Mouse (Mus musculus) layer of hippocampus, adult 2 months (tissue): ENCODE results near the gene Cyb5rl. TPM values are rescaled to one million over a fixed set of nuclear protein-coding genes. Genes with fewer than 3 reads are reported as not detected.
A peak's percentile ranks its signal among the peaks of the same experiment; 100 is the strongest.

Experiments used
- DNase-seq, 2 experiments: peaks; one replicate each; pipeline ENCODE4 v3.0.0; 2022; ENCODE audit warnings: low spot score in 2 of 2
- H3K27ac ChIP-seq: fragments of 200-600 bp; 2 replicates; pipeline ENCODE4 v1.8.1; 2022
- H3K4me3 ChIP-seq: fragments of 200-600 bp; 2 replicates; pipeline ENCODE4 v1.8.1; 2022; ENCODE audit warnings: mild to moderate bottlenecking
- CTCF ChIP-seq: fragments of 200-600 bp; conservative IDR thresholded peaks from 2 replicates; pipeline ENCODE4 v1.8.1; 2022; ENCODE audit warnings: antibody characterized with exemption, mild to moderate bottlenecking, moderate library complexity
- total RNA-seq, 2 experiments: library from RNA; stranded (reverse); gene quantifications; 2 replicates each; pipeline ENCODE4 v1.2.3; 2021

The Cyb5rl gene
- total RNA-seq, 2 experiments from 2014 or later: 3.9 to 9.6 TPM

DNA sequence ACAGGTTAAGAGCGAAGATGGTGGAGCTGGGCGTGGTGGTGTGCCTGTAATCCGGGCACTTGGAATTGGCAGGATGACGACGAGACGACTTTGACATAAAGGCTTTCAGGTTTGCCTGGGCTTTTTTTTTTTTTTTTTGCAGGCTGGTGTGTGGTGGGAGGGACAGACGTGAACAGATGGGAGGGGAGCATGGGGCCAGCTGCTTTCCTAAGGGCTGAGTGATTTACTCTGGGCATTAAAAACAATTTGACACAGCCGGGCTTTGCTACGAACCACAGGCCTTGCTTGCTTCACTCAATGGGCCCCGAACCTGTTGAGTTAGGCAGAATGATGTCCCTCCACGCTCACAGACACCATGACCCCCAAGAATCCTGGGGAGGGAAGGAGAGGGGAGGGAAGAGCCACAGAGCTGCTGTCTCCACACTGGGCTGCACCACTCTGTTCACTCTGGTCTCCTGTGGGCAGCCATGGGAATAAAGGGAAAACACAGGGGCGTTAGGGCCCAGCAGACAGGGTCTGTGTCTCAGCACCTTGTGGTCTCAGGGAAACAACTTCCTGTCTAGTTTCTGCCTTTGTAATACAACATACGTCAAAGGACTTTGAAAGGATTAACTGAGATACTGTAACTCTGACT, 60.2 kb downstream of the Cyb5rl start:
- no peak overlapping the region for H3K27ac ChIP-seq
- no peak for TF ChIP-seq CTCF
- DNase-seq: no peak
- no peak overlapping the region for H3K4me3 ChIP-seq

DNA sequence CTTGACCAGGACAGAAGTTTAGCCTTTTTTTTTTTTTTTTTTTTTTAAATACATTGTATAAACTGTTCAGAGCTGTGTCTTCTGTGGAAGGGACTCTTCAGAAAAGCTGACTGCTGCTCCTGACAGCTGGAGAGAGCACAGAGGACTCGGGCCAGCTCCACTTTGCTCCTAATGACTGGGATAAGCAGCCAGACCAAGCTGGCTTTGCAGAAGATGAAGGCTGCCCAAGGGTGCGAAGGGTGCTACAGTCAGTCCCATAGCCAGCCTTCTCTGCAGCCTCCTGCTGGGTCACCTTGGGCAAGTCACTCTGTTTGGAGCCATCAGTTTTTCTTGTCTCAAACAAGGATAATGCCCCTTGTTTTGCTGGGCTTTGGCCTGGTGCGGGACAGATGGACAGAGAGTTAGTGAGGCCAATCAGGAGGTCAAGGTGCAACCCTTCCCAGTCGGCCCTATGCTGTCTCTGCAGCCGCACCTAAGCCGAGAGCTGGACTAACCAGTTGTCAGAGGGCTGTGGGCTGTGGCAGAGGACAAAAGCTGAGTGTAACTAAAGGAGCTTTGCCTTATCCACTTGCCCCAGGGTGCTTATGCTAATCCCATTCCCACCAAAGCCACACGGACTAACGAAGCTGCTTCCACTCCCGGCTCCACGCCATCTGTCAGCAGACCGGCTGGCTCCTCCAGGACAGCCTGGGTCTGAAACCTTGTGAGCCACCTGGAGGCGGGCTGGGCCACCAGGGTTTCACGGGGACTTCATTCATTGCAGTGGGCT, 61.3 kb downstream of the Cyb5rl start:
- no peak for TF ChIP-seq CTCF
- DNase-seq: no peak
- no peak overlapping the region for H3K4me3 ChIP-seq
- no peak overlapping the region for H3K27ac ChIP-seq

DNA sequence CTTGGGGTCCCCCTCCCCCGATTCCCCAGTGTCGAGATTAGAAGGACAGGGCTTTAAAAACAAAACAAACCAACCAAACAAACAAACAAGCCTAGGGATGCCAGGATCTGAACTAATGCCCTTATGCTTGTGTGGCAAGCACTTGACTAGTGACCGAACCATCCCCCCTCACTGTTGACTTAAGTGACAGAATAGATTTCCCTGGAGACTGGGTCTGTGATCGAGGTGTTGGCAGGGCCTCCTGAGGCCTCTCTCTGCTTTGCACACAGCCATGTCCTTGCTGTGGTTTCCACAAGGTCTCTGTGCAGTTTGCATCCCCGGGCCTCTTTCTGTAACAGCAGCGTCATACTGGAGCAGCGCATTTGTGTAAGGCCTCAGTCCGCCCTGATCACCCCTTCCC, 62.6 kb downstream of the Cyb5rl start:
- no peak for TF ChIP-seq CTCF
- Histone ChIP-seq H3K27ac (no peak overlapping the region), H3K4me3 (no peak overlapping the region)
- no peak for DNase-seq

DNA sequence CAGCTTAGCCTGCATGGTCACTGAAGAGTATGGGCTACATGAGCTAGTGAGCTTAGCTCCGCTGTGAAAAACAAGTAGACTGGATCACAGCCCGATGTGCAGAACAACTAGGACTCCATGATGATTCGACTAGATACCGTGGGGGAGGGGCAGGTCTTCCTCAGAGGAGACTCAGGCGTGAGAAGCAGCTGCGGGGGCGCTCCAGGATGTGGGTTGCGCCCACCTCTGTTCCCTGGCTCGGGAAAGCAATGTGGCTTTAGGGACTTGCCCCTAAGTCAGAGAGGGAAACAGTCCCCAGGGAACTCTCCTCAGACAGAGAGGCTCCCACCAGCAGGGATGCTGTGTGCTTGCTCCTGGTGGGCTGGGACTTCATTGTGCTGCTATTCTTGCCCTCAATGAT, 63.7 kb downstream of the Cyb5rl start:
- no peak for DNase-seq
- Histone ChIP-seq H3K27ac (no peak overlapping the region), H3K4me3 (no peak overlapping the region)
- TF ChIP-seq CTCF: no peak

DNA sequence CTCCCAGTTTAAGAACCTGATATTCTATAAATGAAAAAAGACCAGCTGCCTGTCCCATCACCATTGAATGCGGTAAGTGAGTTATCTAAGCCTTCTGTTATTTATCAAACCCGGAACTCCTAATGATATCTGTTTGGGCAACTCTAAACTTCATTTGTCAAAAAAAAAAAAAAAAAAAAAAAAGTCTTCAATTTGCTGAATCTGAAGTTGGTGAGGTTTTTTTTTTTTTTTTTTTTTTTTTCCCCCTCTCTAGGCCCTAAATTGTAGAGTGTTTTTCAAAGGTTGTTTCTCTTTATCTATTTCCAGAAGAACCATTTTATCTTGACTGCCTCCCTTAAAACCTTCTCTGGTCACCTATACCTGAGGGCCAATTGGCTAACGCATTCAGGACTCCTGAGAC, 68.1 kb downstream of the Cyb5rl start:
- no peak overlapping the region for H3K27ac ChIP-seq
- DNase-seq: no peak
- H3K4me3 ChIP-seq: no peak overlapping the region
- no peak for TF ChIP-seq CTCF

DNA sequence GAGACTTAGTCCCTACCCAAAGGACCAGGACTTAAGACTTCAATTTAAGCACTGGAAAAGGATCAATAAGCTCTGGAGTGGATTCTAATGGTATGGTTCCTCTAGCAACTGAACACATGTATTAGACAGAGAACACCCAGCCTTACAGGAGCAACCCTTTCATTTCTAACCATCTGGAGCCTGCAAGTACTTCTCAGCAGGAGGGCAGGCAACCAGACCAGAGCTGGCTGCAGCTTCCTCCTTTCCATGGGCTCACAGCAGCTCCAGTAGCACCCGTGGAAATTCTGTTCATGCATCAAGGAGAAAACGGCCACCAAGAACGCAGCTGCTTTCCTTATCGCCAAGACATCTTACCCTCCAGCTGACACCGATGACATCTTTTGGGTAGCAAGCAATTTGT, 68.9 kb downstream of the Cyb5rl start:
- Histone ChIP-seq H3K4me3 (no peak overlapping the region), H3K27ac (peak overlapping the region; percentile 44; the same call in 1 of the 2 replicates)
- no peak for DNase-seq
- TF ChIP-seq CTCF: no peak

DNA sequence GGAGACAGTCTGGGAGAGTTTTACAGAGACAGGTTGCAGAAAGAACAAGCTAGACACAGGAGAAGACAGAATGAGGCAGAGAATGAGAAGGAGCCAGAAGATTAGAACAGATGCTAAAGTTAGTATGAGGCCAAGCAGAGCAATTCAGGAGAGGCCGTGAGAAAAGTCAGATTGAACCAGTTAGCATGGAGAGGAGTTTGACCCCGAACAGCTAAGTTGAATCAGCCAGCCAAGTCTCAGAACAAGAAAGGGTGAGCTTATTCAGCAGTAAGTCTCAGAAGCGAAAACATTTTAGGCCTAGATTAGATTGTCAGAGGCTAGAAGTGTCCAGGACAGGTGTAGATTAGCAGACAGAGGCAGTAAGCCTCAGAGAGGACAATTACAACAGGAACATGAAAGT, 69.7 kb downstream of the Cyb5rl start:
- no peak for TF ChIP-seq CTCF
- H3K4me3 ChIP-seq: no peak overlapping the region
- peak overlapping the region; percentile 6; the same call in 1 of the 2 replicates for H3K27ac ChIP-seq
- no peak for DNase-seq

Other genes starting within 250 kb of the Cyb5rl start
- gene Ssbp3, start 156.3 kb upstream of the Cyb5rl start, total RNA-seq: 100 to 1,000 TPM; 157 TPM
- gene Mrpl37, start 120 bp upstream of the Cyb5rl start, total RNA-seq: 10 to 100 TPM; 59.4 to 59.9 TPM
- gene Cdcp2, start 29.9 kb downstream of the Cyb5rl start, total RNA-seq: not detected
- 100 to 1,000 TPM; 207 TPM for gene Tmem59, start 111.4 kb downstream of the Cyb5rl start, total RNA-seq
- gene Tceanc2, start 112.1 kb downstream of the Cyb5rl start, total RNA-seq: 10 to 100 TPM; 14.6 to 18.0 TPM
- not detected for gene Ldlrad1, start 142.2 kb downstream of the Cyb5rl start, total RNA-seq
- gene Lrrc42, start 186.5 kb downstream of the Cyb5rl start, total RNA-seq: 10 to 100 TPM; 31.7 to 33.4 TPM
- gene Hspb11, start 186.6 kb downstream of the Cyb5rl start, total RNA-seq: 10 to 100 TPM; 22.9 to 26.0 TPM
- not detected for gene Dio1, start 240.2 kb downstream of the Cyb5rl start, total RNA-seq
- 10 to 100 TPM; 49.4 to 51.2 TPM for gene Yipf1, start 247.4 kb downstream of the Cyb5rl start, total RNA-seq